Mouse (Mus musculus) frontal cortex, adult (tissue): ENCODE results near the gene Hfm1.

Source experiments
- ATAC-seq: cut with Nextera tagmentation; 2 replicates; pipeline ENCODE4 v1.9.2; 2017; ENCODE audit warnings: mild to moderate bottlenecking, moderate library complexity, mixed read lengths; ENCODE audit not compliant: low TSS enrichment

Gene Hfm1

GRCm38 (mm10) chr5:106925488-106926368 is at the start of gene Hfm1:
Gene Hfm1, minus strand, starts transcription at chr5:106926321.
- peak; percentile 98 for ATAC-seq

GRCm38 (mm10) chr5:106973883-106974282 is 47.8 kb upstream of the Hfm1 start:
- ATAC-seq = no peak

GRCm38 (mm10) chr5:106967578-106967977 is 41.5 kb upstream of the Hfm1 start:
- no peak for ATAC-seq

GRCm38 (mm10) chr5:106966443-106966842 is 40.3 kb upstream of the Hfm1 start:
- no peak for ATAC-seq

- peak; percentile 93 for ATAC-seq
Observed at GRCm38 (mm10) chr5:106964513-106965014, 38.4 kb upstream of the Hfm1 start.

GRCm38 (mm10) chr5:106963584-106964512 is 37.7 kb upstream of the Hfm1 start, which contains the start of gene Cdc7:
Gene Cdc7, plus strand, starts transcription at chr5:106964322.
- ATAC-seq = peak; percentile 94

GRCm38 (mm10) chr5:106960451-106960850 is 34.3 kb upstream of the Hfm1 start:
- no peak for ATAC-seq

- ATAC-seq = no peak
Observed at GRCm38 (mm10) chr5:106959031-106959430, 32.9 kb upstream of the Hfm1 start.

- no peak for ATAC-seq
Observed at GRCm38 (mm10) chr5:106956467-106956866, 30.3 kb upstream of the Hfm1 start.

GRCm38 (mm10) chr5:106948683-106949082 is 22.6 kb upstream of the Hfm1 start:
- ATAC-seq = no peak

- no peak for ATAC-seq
Observed at GRCm38 (mm10) chr5:106946342-106946741, 20.2 kb upstream of the Hfm1 start.

GRCm38 (mm10) chr5:106927996-106928395 is 1.9 kb upstream of the Hfm1 start:
- ATAC-seq = no peak

- no peak for ATAC-seq
Observed at GRCm38 (mm10) chr5:106926369-106926686, 207 bp upstream of the Hfm1 start.

GRCm38 (mm10) chr5:106919315-106919714 is 6.8 kb downstream of the Hfm1 start:
- no peak for ATAC-seq

- no peak for ATAC-seq
Observed at GRCm38 (mm10) chr5:106896879-106897278, 29.2 kb downstream of the Hfm1 start.

GRCm38 (mm10) chr5:106891773-106892172 is 34.3 kb downstream of the Hfm1 start:
- no peak for ATAC-seq

- no peak for ATAC-seq
Observed at GRCm38 (mm10) chr5:106887303-106888071, 38.6 kb downstream of the Hfm1 start.

GRCm38 (mm10) chr5:106885517-106885916 is 40.6 kb downstream of the Hfm1 start:
- ATAC-seq = no peak

- no peak for ATAC-seq
Observed at GRCm38 (mm10) chr5:106876438-106876837, 49.7 kb downstream of the Hfm1 start.

- peak; percentile 57; the same call in 1 of the 2 replicates for ATAC-seq
Observed at GRCm38 (mm10) chr5:106860415-106860814, 65.7 kb downstream of the Hfm1 start.

GRCm38 (mm10) chr5:106853284-106853683 is 72.8 kb downstream of the Hfm1 start:
- ATAC-seq = no peak

GRCm38 (mm10) chr5:106847045-106847444 is 79.1 kb downstream of the Hfm1 start:
- no peak for ATAC-seq
